Comparison of ENCODE assay signal across 22 mouse cellular contexts in genomic region chr1:149074681-149075080, GRCm38 (mm10).
DNase-seq lines count a peak whose midpoint lies in the region; TF ChIP-seq lines count a peak whose summit lies in the region.
"Had no signal": no experiment of that assay in that cellular context is flagged by ENCODE, and none has a peak within 500 bp of the region (broad histone marks: within the 10 kb centered on the region; RNA-seq: fewer than 3 reads in every experiment).

No protein-coding gene starts in this region.

- H3K9me3 ChIP-seq in ES-E14 (ENCODE audit: control insufficient read depth, insufficient read depth, low read depth, low read length), result no peaks in the 10 kb centered on the region

- H3K4me3 ChIP-seq in ES-E14 (ENCODE audit: insufficient read depth in 1 of 2, low read depth in 1 of 2, low read length in 2 of 2, poor library complexity in 1 of 2, severe bottlenecking in 1 of 2), result no peak overlapping the region

- H3K9ac ChIP-seq in ES-E14 (ENCODE audit: insufficient read depth, low read depth, low read length, poor library complexity, severe bottlenecking), result no peak overlapping the region

- no peaks in the 10 kb centered on the region for H3K4me1 ChIP-seq in ES-E14 (ENCODE audit: control insufficient read depth in 2 of 2, insufficient read depth in 2 of 2, low read length in 2 of 2, poor library complexity in 1 of 2)

- no peaks in the 10 kb centered on the region for H3K36me3 ChIP-seq in ES-E14 (ENCODE audit: control insufficient read depth, insufficient read depth, low read length, poor library complexity, severe bottlenecking)
- H3K36me3 ChIP-seq: G1E had no signal

- no peak overlapping the region for H3K27ac ChIP-seq in ES-E14 (ENCODE audit: insufficient read depth, low read depth, low read length, poor library complexity, severe bottlenecking)

- DNase-seq in ES-CJ7 (ENCODE audit: low read depth, low spot score), result peak; percentile 78
- DNase-seq in ES-E14 (ENCODE audit: low read depth, low spot score), result peak; percentile 20
- DNase-seq in R1 (ENCODE audit: low read depth, low spot score), result peak; percentile 74
- DNase-seq in ZHBTc4 (ENCODE audit: low read depth, low spot score), result peak; percentile 55
- no peak for DNase-seq in adrenal gland, postnatal 14 days
- no peak for DNase-seq in kidney, postnatal 25 days
- no peak for DNase-seq in lung, postnatal 25 days (ENCODE audit: low spot score)
- no peak for DNase-seq in urinary bladder, postnatal 25 days (ENCODE audit: low spot score)
- DNase-seq: adrenal gland, adult 2 months; adrenal gland, adult 8-10 months; adrenal gland, postnatal 10 days; adrenal gland, postnatal 25 days; adrenal gland, postnatal 36 days; B cell, adult 2 months; cerebellum, adult 11 months; cerebellum, adult 11-12 months; cerebellum, adult 18-20 months; cerebellum, adult 2 months; cerebellum, adult 8-10 months; cerebellum, adult 9-10 months; cerebellum, adult 9-11 months had no signal

- in situ Hi-C loops in ES-E14 (cut with MboI; ENCODE audit: low sequenced_read_pairs in 2 of 2, unreplicated experiment in 2 of 2), result no loop called here

TF ChIP-seq in ES-E14, 5 proteins besides CTCF, POLR2A, EP300 and RAD21:
- TF ChIP-seq HCFC1 (IDR thresholded peaks at IDR 0.05; ENCODE audit: borderline replicate concordance, insufficient read depth, low read length) (no peak), ZC3H11A (IDR thresholded peaks at IDR 0.05; ENCODE audit: borderline replicate concordance, low read depth, low read length) (no peak), ZNF384 (IDR thresholded peaks at IDR 0.05; ENCODE audit: low read depth, low read length) (no peak), MAFK (IDR thresholded peaks at IDR 0.05; ENCODE audit: insufficient read depth, low read depth, low read length) (no peak), CHD2 (IDR thresholded peaks at IDR 0.05; ENCODE audit: low read depth, low read length) (no peak)

Comparison
In these comparisons a context has a peak if more than half of its experiments do, and no peak if none do; other contexts are left out.
1. DNase-seq: peak in ES-CJ7 (single experiment), ES-E14 (single experiment), R1 (single experiment) and ZHBTc4 (single experiment); none in adrenal gland, postnatal 14 days (single experiment), kidney, postnatal 25 days (0 of 2), lung, postnatal 25 days (single experiment) and urinary bladder, postnatal 25 days (single experiment).